Mouse (Mus musculus) embryonic facial prominence, embryonic 14.5 days (tissue): Measurements from ENCODE around the gene Herc1. TPM values are rescaled to one million over a fixed set of nuclear protein-coding genes. Genes with fewer than 3 reads are reported as not detected.

Source experiments
- ATAC-seq: fragments of 200-750 bp; cut with Nextera tagmentation; 2 replicates; pipeline ENCODE4 v1.8.0; 2017; ENCODE audit warnings: low read depth, moderate number of reproducible peaks, moderate TSS enrichment
- DNase-seq: peaks from one replicate; pipeline ENCODE4 v3.0.0-alpha.2; 2015; ENCODE audit warnings: low spot score
- H3K27ac ChIP-seq: fragments of 300-500 bp; sonication (generic); replicated peaks from 2 replicates; pipeline ENCODE4 v1.5.1; 2014; ENCODE audit warnings: low read depth, mild to moderate bottlenecking, low read length, moderate library complexity
- H3K27me3 ChIP-seq: fragments of 300-500 bp; sonication (generic); replicated peaks from 2 replicates; pipeline ENCODE4 v1.6.1; 2014; ENCODE audit warnings: low read length; ENCODE audit not compliant: control insufficient read depth, insufficient read depth
- H3K36me3 ChIP-seq: fragments of 300-500 bp; sonication (generic); 2 replicates; pipeline ENCODE4 v1.6.1; 2014; ENCODE audit warnings: low read length, mixed read lengths; ENCODE audit not compliant: control insufficient read depth, insufficient read depth
- H3K4me1 ChIP-seq: fragments of 300-500 bp; sonication (generic); 2 replicates; pipeline ENCODE4 v1.6.1; 2014; ENCODE audit warnings: antibody characterized with exemption, low read length; ENCODE audit not compliant: control insufficient read depth, insufficient read depth
- H3K4me2 ChIP-seq: fragments of 300-500 bp; sonication (generic); 2 replicates; pipeline ENCODE4 v1.6.1; 2014; ENCODE audit warnings: low read depth, mild to moderate bottlenecking, low read length, moderate library complexity, mixed read lengths
- H3K4me3 ChIP-seq: fragments of 300-500 bp; sonication (generic); 2 replicates; pipeline ENCODE4 v1.5.1; 2014; ENCODE audit warnings: low read depth, mild to moderate bottlenecking, low read length
- H3K9ac ChIP-seq: fragments of 300-500 bp; sonication (generic); 2 replicates; pipeline ENCODE4 v1.6.1; 2014; ENCODE audit warnings: low read depth, mild to moderate bottlenecking, low read length, moderate library complexity, mixed read lengths
- H3K9me3 ChIP-seq: fragments of 300-500 bp; sonication (generic); 2 replicates; pipeline ENCODE4 v1.6.1; 2016; ENCODE audit warnings: low read length; ENCODE audit not compliant: control insufficient read depth
- whole genome bisulfite sequencing: fragments of 180-500 bp; shearing (Covaris S2); extraction: QIAGEN DNeasy Blood & Tissue Kit; methylation state at CpG from one replicate; pipeline ENCODE4 v1.1.7; 2014; 5-methylcytosine and 5-hydroxymethylcytosine counted together
- polyA plus RNA-seq: library from polyadenylated mRNA; unstranded; fragments of >200 nt; fragmentation: Nextera tagmentation; extraction: Ambion mirVana; gene quantifications from 2 replicates; pipeline ENCODE4 v1.2.1, GENCODE M21; 2014

Herc1 gene
- polyA plus RNA-seq = 20.0 and 22.6 TPM in 2 replicates

DNA sequence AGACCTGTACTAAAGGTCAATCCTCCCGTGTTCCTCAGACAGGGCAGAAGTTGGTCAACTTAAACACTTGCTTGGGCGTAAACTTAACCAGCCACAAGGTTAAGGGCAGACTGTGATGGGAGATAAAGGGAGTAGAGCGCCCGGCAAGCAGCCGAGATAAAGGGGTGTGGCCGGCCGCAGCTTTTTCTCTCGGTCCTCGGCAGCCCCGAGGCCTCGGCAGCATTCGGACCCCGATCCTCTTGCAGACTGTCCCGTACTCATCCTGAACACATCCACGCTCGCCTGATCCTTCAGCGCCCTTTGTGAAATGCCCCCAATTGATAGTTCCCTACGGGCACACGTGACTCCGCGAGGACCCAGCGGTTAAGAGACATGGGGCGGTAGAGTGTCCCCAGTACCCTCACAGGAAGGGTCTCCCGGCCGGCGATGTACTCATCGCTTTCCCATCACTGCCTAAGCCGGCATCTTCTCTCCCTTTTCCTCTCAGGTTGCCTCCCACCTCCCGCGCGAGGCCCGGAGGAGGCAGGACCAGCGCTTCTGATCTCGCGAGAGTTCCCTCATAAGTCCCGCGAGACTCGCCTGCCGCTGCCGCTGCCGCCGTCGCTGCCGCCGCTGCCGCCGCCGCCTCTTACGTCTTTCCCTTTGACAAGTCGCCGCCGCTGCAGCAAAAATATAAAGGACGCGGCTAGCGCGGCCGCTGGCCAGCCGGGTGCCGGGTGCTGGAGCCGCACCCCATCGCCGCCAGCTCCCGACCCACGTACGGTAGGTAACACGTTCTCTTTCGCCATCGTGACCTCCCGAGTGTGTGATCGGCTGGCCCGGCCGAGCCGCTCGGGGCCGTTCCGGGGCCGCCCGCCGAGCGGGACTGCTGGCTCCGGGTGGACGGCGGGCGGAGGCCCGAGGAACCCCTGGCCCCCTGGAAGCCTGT lies at the start of gene Herc1:
Gene Herc1, plus strand, starts transcription at position 591 of the 928 bp plus-strand sequence.
- Histone ChIP-seq H3K4me3 (peak within 1 kb of the TSS; percentile 99), H3K27me3 (no peaks in the 10 kb centered on the region), H3K9ac (peak within 1 kb of the TSS; percentile 95), H3K27ac (peak within 1 kb of the TSS; percentile 92), H3K36me3 (no peaks in the 10 kb centered on the region), H3K9me3 (no peaks in the 10 kb centered on the region), H3K4me2 (peak within 1 kb of the TSS; percentile 81), H3K4me1 (peaks cover 10% of the 10 kb centered on the region)
- 2% methylated on average over 70 of the region's 85 CpGs for WGBS
- peak; percentile 98 for DNase-seq
- ATAC-seq = peak; percentile 91

DNA sequence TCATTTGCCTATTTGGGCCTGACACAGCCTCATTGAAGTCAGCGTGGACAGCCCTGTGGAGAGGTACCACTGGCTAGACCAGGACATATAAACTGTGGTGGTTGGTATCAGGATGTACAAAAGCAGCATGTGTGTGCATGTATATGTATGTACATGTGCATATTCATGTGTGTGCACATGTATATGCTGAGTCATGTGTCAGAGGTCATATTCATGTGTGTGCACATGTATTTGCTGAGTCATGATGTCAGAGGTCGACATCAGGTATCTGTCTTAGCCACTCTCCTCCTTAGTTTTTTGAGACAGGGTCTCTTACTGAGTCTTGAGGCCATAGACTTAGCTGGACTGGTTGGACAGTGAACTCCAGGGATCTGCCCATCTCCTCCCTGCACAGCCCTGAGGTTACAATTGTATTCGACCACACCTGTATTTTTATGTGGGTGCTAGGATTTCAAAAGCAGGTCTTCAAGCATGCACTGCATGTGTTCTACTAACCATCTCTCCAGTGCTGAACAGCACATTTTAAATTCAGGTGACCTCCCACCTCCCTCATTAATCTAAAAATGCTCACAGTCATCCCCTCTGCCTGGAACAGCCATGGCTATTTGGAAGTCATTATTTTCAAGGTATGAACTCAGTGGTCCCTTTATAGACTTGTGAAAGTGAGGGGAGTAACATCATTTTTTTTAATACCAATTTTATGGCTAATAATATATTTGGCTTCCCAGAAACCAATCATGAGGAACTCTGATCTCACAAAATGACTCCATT lies 45.7 kb upstream of the Herc1 start:
- 86% methylated on average over 3 of the region's 3 CpGs for WGBS
- Histone ChIP-seq H3K9me3 (no peaks in the 10 kb centered on the region), H3K4me2 (peak overlapping the region; percentile 49), H3K9ac (no peak overlapping the region), H3K4me3 (peak overlapping the region; percentile 28; the same call in 1 of the 2 replicates), H3K27me3 (no peaks in the 10 kb centered on the region), H3K4me1 (peaks cover 5% of the 10 kb centered on the region; the same call in 1 of the 2 replicates), H3K36me3 (no peaks in the 10 kb centered on the region), H3K27ac (no peak overlapping the region)
- DNase-seq (no peak), ATAC-seq (no peak)

DNA sequence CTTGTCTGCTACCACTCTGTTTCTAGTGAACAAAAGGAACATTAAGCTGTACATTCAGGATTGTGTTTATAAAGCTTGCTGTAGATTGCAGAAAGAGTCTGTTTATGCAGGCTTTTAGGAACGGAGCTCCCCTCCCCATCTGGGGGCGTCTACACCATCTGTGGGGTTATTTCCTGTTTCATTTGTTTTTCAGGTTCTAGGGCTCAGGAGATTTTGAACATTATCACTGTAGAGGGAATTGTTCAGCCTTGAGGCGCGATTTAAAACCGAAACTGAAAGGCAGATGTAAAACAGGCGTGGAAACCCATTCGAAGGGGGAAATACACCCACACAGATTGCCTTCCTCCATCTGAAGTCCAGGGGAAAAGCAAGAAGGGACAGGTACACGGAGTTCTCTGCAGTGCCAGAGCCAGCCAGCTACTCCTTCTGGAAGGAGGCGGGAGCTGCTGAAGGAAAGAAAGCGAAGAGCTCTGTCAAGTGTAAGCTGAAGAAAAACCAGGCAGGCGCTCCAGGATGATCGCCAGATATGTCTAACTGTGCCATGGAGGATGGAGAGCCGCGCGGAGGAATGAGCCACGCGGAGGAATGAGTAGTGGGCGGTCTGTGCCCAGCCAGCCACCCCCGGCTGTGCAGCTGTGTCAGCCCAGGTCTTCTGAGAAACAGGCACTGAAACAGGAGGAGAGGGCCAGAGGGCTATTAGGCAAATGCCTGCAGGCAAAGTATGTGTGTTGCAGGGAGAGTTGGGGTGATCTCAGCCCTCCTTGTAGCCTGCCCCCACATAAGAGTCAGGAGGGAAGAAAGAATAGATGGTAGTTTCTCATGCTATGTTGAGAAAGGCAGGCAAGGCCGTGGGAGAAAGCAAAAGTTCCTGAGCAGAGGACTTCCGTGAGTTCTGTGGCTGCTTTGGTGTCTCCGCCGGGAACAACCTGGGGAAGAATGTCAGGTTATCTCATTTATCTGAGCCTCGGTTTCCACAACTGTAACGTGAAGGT lies 44.8 kb upstream of the Herc1 start:
- DNase-seq (peak; percentile 20), ATAC-seq (no peak)
- Histone ChIP-seq H3K4me2 (peak overlapping the region; percentile 49), H3K4me1 (peaks cover 5% of the 10 kb centered on the region; the same call in 1 of the 2 replicates), H3K27ac (0 out of 2 replicates have a peak overlapping the region, but pooled peaks have one; percentile 3), H3K4me3 (peak overlapping the region; percentile 28), H3K36me3 (no peaks in the 10 kb centered on the region), H3K9ac (0 out of 2 replicates have a peak overlapping the region, but pooled peaks have one; percentile 1), H3K27me3 (no peaks in the 10 kb centered on the region), H3K9me3 (no peaks in the 10 kb centered on the region)
- 40% methylated on average over 25 of the region's 25 CpGs for WGBS

DNA sequence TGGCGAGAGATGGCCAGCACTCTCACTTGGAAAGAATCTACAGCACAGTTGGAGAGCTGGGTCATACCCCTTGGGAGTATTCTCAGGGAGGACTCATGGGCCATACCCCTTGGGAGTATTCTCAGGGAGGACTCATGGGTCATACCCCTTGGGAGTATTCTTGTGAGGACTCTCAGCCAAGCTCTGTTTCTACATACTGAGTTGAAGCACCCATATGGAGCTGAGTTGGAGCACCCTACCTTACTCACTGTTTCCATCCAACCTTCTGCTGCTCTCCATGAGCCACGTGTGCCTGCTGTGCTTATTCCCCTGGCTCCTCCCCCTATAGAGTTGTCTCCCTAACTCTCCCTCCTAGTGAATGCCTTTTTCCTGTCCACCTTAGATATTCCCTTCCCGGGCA lies 43.8 kb upstream of the Herc1 start:
- H3K27me3 ChIP-seq = no peaks in the 10 kb centered on the region
- no peak overlapping the region for H3K4me2 ChIP-seq
- H3K4me3 ChIP-seq = no peak overlapping the region
- no peaks in the 10 kb centered on the region for H3K9me3 ChIP-seq
- ATAC-seq (no peak), DNase-seq (no peak)
- H3K4me1 ChIP-seq = peaks cover 5% of the 10 kb centered on the region; the same call in 1 of the 2 replicates
- no peak overlapping the region for H3K9ac ChIP-seq
- no peaks in the 10 kb centered on the region for H3K36me3 ChIP-seq
- 80% methylated on average over 3 of the region's 3 CpGs for WGBS
- H3K27ac ChIP-seq = no peak overlapping the region

DNA sequence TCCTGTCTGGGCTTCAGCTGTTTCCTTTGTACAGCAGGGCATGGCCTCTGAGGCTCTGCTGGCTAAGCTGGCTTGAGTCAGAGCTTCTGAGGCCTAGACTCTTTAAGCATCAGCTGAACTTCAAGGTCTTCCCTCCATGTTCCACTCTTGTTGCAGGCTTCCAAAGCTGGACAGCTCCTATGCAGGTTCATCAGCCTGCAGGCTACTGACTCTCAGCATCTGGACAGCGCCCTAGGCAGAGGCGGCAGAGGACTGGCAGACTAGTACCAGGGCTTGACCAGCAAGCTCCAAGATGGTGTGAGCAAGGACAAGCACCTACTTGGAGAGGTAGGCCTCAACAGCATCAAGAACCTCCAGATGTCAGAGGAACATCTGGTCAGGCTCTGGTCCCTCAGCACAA lies 42.9 kb upstream of the Herc1 start:
- no peak overlapping the region for H3K9ac ChIP-seq
- no peak overlapping the region for H3K27ac ChIP-seq
- 0 out of 2 replicates have a peak, but pooled peaks have one; percentile 47 for ATAC-seq
- peaks cover 5% of the 10 kb centered on the region; the same call in 1 of the 2 replicates for H3K4me1 ChIP-seq
- H3K4me3 ChIP-seq = no peak overlapping the region
- 23% methylated on average over 2 of the region's 2 CpGs for WGBS
- H3K27me3 ChIP-seq = no peaks in the 10 kb centered on the region
- no peaks in the 10 kb centered on the region for H3K36me3 ChIP-seq
- DNase-seq = peak; percentile 91
- no peaks in the 10 kb centered on the region for H3K9me3 ChIP-seq
- no peak overlapping the region for H3K4me2 ChIP-seq

DNA sequence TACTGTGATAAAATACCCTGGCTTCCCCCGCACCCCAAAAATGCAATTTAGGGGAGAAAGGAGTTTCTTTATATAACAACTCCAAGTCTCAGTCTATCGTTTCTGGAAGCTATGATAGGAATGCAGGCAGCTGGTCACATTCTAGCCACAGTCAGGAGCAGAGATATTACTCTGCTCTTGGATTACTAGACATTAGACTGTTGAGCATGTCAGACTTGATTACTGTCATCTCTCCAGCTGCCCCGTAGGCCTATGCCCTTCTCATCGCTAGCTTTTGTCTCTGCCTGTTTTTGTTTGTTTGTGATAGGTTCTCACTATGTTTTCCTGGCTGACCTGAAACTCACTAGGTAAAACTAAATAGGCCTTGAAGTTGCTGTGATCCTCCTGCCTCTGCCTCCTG lies 41.5 kb upstream of the Herc1 start:
- WGBS = 63% methylated on average over 4 of the region's 4 CpGs
- no peak for DNase-seq

DNA sequence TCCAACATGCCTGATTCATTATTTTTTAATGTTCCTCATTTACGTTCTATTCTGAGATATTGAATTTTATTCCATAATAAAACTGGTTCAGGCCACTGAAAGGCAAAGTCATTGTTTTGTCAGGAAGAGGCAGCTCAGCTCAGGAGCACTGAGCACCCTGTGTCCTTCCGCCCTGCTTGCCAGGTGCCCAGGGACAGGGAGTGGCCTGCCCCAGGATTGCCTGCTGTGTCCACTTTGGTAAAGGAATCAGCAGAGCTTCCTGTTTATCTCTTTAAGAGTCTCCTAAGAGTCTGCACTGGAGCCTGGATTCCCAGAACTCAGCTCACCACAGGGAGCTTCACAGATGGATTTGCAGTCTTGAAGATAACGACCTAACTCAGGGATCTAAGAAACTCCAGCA lies 38.8 kb upstream of the Herc1 start:
- DNase-seq = no peak
- no peak overlapping the region for H3K4me2 ChIP-seq
- H3K9ac ChIP-seq = no peak overlapping the region
- no peaks in the 10 kb centered on the region for H3K27me3 ChIP-seq
- no peaks in the 10 kb centered on the region for H3K4me1 ChIP-seq
- WGBS = 39% methylated on average over 3 of the region's 3 CpGs
- no peaks in the 10 kb centered on the region for H3K36me3 ChIP-seq
- ATAC-seq = no peak
- H3K9me3 ChIP-seq = no peaks in the 10 kb centered on the region
- no peak overlapping the region for H3K4me3 ChIP-seq
- H3K27ac ChIP-seq = no peak overlapping the region

More for the DNA sequence above, 41.5 kb upstream of the Herc1 start:
- Histone ChIP-seq H3K4me3 (no peak overlapping the region), H3K27ac (no peak overlapping the region), H3K9me3 (no peaks in the 10 kb centered on the region), H3K9ac (no peak overlapping the region), H3K4me2 (no peak overlapping the region), H3K36me3 (no peaks in the 10 kb centered on the region), H3K27me3 (no peaks in the 10 kb centered on the region), H3K4me1 (peaks cover 5% of the 10 kb centered on the region; the same call in 1 of the 2 replicates)
- ATAC-seq = no peak
